Mouse (Mus musculus): ENCODE measurements around the gene Kcnmb3. TPM values are rescaled to one million over a fixed set of nuclear protein-coding genes. Genes with fewer than 3 reads are reported as not detected.

Gene Kcnmb3
- polyA plus RNA-seq, 1 experiment, result not detected

GRCm38 (mm10) chr3:32500346-32500745 is 8.3 kb upstream of the Kcnmb3 start:
- no peaks in the 10 kb centered on the region for H3K9me3 ChIP-seq (replicated peaks; ENCODE audit: control insufficient read depth, insufficient read depth, low read length, poor library complexity, severe bottlenecking)
- H3K36me3 ChIP-seq (ENCODE audit: control insufficient read depth, insufficient read depth, low read length, poor library complexity, severe bottlenecking), result no peaks in the 10 kb centered on the region
- H3K27me3 ChIP-seq (ENCODE audit: control insufficient read depth, insufficient read depth, low read length, poor library complexity, severe bottlenecking), result no peaks in the 10 kb centered on the region
- H3K9ac ChIP-seq (ENCODE audit: low read depth, poor library complexity, severe bottlenecking), result no peak overlapping the region
- TF ChIP-seq CTCF (IDR thresholded peaks at IDR 0.05; ENCODE audit: low read depth, low read length), result no peak
- no peak for TF ChIP-seq EP300 (IDR thresholded peaks at IDR 0.05; ENCODE audit: insufficient read depth, low read depth, low read length)
- no peak for TF ChIP-seq POLR2A (IDR thresholded peaks at IDR 0.05; ENCODE audit: insufficient read depth, low read length)
- H3K27ac ChIP-seq (ENCODE audit: insufficient read depth, low read length), result no peak overlapping the region
- H3K4me3 ChIP-seq (ENCODE audit: low read depth, low read length), result no peak overlapping the region
- no peaks in the 10 kb centered on the region for H3K4me1 ChIP-seq (ENCODE audit: control insufficient read depth, insufficient read depth, low read length)

GRCm38 (mm10) chr3:32496711-32497070 is 4.7 kb upstream of the Kcnmb3 start:
- Histone ChIP-seq H3K27ac (ENCODE audit: insufficient read depth, low read length) (no peak overlapping the region), H3K36me3 (ENCODE audit: control insufficient read depth, insufficient read depth, low read length, poor library complexity, severe bottlenecking) (no peaks in the 10 kb centered on the region), H3K9ac (ENCODE audit: low read depth, poor library complexity, severe bottlenecking) (no peak overlapping the region), H3K4me3 (ENCODE audit: low read depth, low read length) (no peak overlapping the region), H3K9me3 (replicated peaks; ENCODE audit: control insufficient read depth, insufficient read depth, low read length, poor library complexity, severe bottlenecking) (no peaks in the 10 kb centered on the region), H3K4me1 (ENCODE audit: control insufficient read depth, insufficient read depth, low read length) (no peaks in the 10 kb centered on the region), H3K27me3 (ENCODE audit: control insufficient read depth, insufficient read depth, low read length, poor library complexity, severe bottlenecking) (no peaks in the 10 kb centered on the region)
- TF ChIP-seq EP300 (IDR thresholded peaks at IDR 0.05; ENCODE audit: insufficient read depth, low read depth, low read length) (no peak), CTCF (IDR thresholded peaks at IDR 0.05; ENCODE audit: low read depth, low read length) (no peak), POLR2A (IDR thresholded peaks at IDR 0.05; ENCODE audit: insufficient read depth, low read length) (no peak)

GRCm38 (mm10) chr3:32495856-32496710 is 4.1 kb upstream of the Kcnmb3 start:
- Histone ChIP-seq H3K9ac (ENCODE audit: low read depth, poor library complexity, severe bottlenecking) (no peak overlapping the region), H3K27me3 (ENCODE audit: control insufficient read depth, insufficient read depth, low read length, poor library complexity, severe bottlenecking) (no peaks in the 10 kb centered on the region), H3K9me3 (replicated peaks; ENCODE audit: control insufficient read depth, insufficient read depth, low read length, poor library complexity, severe bottlenecking) (no peaks in the 10 kb centered on the region), H3K4me3 (ENCODE audit: low read depth, low read length) (no peak overlapping the region), H3K27ac (ENCODE audit: insufficient read depth, low read length) (no peak overlapping the region), H3K36me3 (ENCODE audit: control insufficient read depth, insufficient read depth, low read length, poor library complexity, severe bottlenecking) (no peaks in the 10 kb centered on the region), H3K4me1 (ENCODE audit: control insufficient read depth, insufficient read depth, low read length) (no peaks in the 10 kb centered on the region)
- no peak for TF ChIP-seq CTCF (IDR thresholded peaks at IDR 0.05; ENCODE audit: low read depth, low read length)
- no peak for TF ChIP-seq EP300 (IDR thresholded peaks at IDR 0.05; ENCODE audit: insufficient read depth, low read depth, low read length)
- no peak for TF ChIP-seq POLR2A (IDR thresholded peaks at IDR 0.05; ENCODE audit: insufficient read depth, low read length)

- H3K9ac ChIP-seq (ENCODE audit: low read depth, poor library complexity, severe bottlenecking), result no peak overlapping the region
- no peaks in the 10 kb centered on the region for H3K4me1 ChIP-seq (ENCODE audit: control insufficient read depth, insufficient read depth, low read length)
- no peak overlapping the region for H3K4me3 ChIP-seq (ENCODE audit: low read depth, low read length)
- no peaks in the 10 kb centered on the region for H3K36me3 ChIP-seq (ENCODE audit: control insufficient read depth, insufficient read depth, low read length, poor library complexity, severe bottlenecking)
- TF ChIP-seq POLR2A (IDR thresholded peaks at IDR 0.05; ENCODE audit: insufficient read depth, low read length) (no peak), EP300 (IDR thresholded peaks at IDR 0.05; ENCODE audit: insufficient read depth, low read depth, low read length) (no peak), CTCF (IDR thresholded peaks at IDR 0.05; ENCODE audit: low read depth, low read length) (no peak)
- H3K27ac ChIP-seq (ENCODE audit: insufficient read depth, low read length), result no peak overlapping the region
- no peaks in the 10 kb centered on the region for H3K9me3 ChIP-seq (replicated peaks; ENCODE audit: control insufficient read depth, insufficient read depth, low read length, poor library complexity, severe bottlenecking)
- no peaks in the 10 kb centered on the region for H3K27me3 ChIP-seq (ENCODE audit: control insufficient read depth, insufficient read depth, low read length, poor library complexity, severe bottlenecking)
Measured at GRCm38 (mm10) chr3:32495088-32495770, 3.2 kb upstream of the Kcnmb3 start.

GRCm38 (mm10) chr3:32494387-32495087 is 2.5 kb upstream of the Kcnmb3 start:
- H3K4me1 ChIP-seq (ENCODE audit: control insufficient read depth, insufficient read depth, low read length), result no peaks in the 10 kb centered on the region
- TF ChIP-seq EP300 (IDR thresholded peaks at IDR 0.05; ENCODE audit: insufficient read depth, low read depth, low read length) (no peak), POLR2A (IDR thresholded peaks at IDR 0.05; ENCODE audit: insufficient read depth, low read length) (no peak), CTCF (IDR thresholded peaks at IDR 0.05; ENCODE audit: low read depth, low read length) (no peak)
- no peaks in the 10 kb centered on the region for H3K27me3 ChIP-seq (ENCODE audit: control insufficient read depth, insufficient read depth, low read length, poor library complexity, severe bottlenecking)
- no peak overlapping the region for H3K4me3 ChIP-seq (ENCODE audit: low read depth, low read length)
- H3K9ac ChIP-seq (ENCODE audit: low read depth, poor library complexity, severe bottlenecking), result no peak overlapping the region
- H3K27ac ChIP-seq (ENCODE audit: insufficient read depth, low read length), result no peak overlapping the region
- H3K36me3 ChIP-seq (ENCODE audit: control insufficient read depth, insufficient read depth, low read length, poor library complexity, severe bottlenecking), result no peaks in the 10 kb centered on the region
- no peaks in the 10 kb centered on the region for H3K9me3 ChIP-seq (replicated peaks; ENCODE audit: control insufficient read depth, insufficient read depth, low read length, poor library complexity, severe bottlenecking)
